Mouse (Mus musculus) adipocyte (in vitro differentiated cells): ENCODE data around the gene Kl.

ENCODE experiments used
- DNase-seq: peaks from one replicate; pipeline ENCODE4 v3.0.0-alpha.2; 2016; ENCODE audit warnings: low spot score

Kl gene

GRCm38 (mm10) chr5:150962756-150963155, 10.3 kb downstream of the Kl start:
- DNase-seq = no peak

- no peak for DNase-seq
These were observed 15.5 kb downstream of the Kl start for GRCm38 (mm10) chr5:150967925-150968324.

GRCm38 (mm10) chr5:150970551-150970950, 18.1 kb downstream of the Kl start:
- DNase-seq = no peak

GRCm38 (mm10) chr5:150971126-150971525, 18.7 kb downstream of the Kl start:
- DNase-seq = no peak

- no peak for DNase-seq
These were observed 21.8 kb downstream of the Kl start for GRCm38 (mm10) chr5:150974226-150974625.

- peak; percentile 17 for DNase-seq
These were observed 25.1 kb downstream of the Kl start for GRCm38 (mm10) chr5:150977383-150977958.

- DNase-seq = peak; percentile 64
These were observed 27.1 kb downstream of the Kl start for GRCm38 (mm10) chr5:150979341-150980136.

- DNase-seq = no peak
These were observed 29.7 kb downstream of the Kl start for GRCm38 (mm10) chr5:150982082-150982481.

GRCm38 (mm10) chr5:150994096-150994495, 41.7 kb downstream of the Kl start:
- no peak for DNase-seq

- no peak for DNase-seq
These were observed 44.2 kb downstream of the Kl start for GRCm38 (mm10) chr5:150996586-150996985.

GRCm38 (mm10) chr5:151001111-151001510, 48.7 kb downstream of the Kl start:
- no peak for DNase-seq

- no peak for DNase-seq
These were observed 49.6 kb downstream of the Kl start for GRCm38 (mm10) chr5:151002051-151002450.

- DNase-seq = peak; percentile 12
These were observed 51.9 kb downstream of the Kl start for GRCm38 (mm10) chr5:151004216-151004755.

- DNase-seq = no peak
These were observed 66.0 kb downstream of the Kl start for GRCm38 (mm10) chr5:151018450-151018849.

GRCm38 (mm10) chr5:151018959-151019358, 66.6 kb downstream of the Kl start:
- no peak for DNase-seq

GRCm38 (mm10) chr5:151020031-151020820, 67.8 kb downstream of the Kl start:
- DNase-seq = no peak

- DNase-seq = no peak
These were observed 68.4 kb downstream of the Kl start for GRCm38 (mm10) chr5:151020831-151021230.

- DNase-seq = no peak
These were observed 69.6 kb downstream of the Kl start for GRCm38 (mm10) chr5:151022026-151022425.

- no peak for DNase-seq
These were observed 70.5 kb downstream of the Kl start for GRCm38 (mm10) chr5:151022939-151023338.

- DNase-seq = no peak
These were observed 71.1 kb downstream of the Kl start for GRCm38 (mm10) chr5:151023461-151023860.

GRCm38 (mm10) chr5:151024483-151024882, 72.1 kb downstream of the Kl start:
- no peak for DNase-seq

GRCm38 (mm10) chr5:151026069-151026468, 73.7 kb downstream of the Kl start:
- DNase-seq = no peak

- DNase-seq = no peak
These were observed 74.8 kb downstream of the Kl start for GRCm38 (mm10) chr5:151027171-151027570.
